Mouse (Mus musculus): ENCODE results near the gene Mmp11. TPM values are rescaled to one million over a fixed set of nuclear protein-coding genes. Genes with fewer than 3 reads are reported as not detected.

The Mmp11 gene
- polyA plus RNA-seq, 1 experiment: 7.5 TPM

DNA sequence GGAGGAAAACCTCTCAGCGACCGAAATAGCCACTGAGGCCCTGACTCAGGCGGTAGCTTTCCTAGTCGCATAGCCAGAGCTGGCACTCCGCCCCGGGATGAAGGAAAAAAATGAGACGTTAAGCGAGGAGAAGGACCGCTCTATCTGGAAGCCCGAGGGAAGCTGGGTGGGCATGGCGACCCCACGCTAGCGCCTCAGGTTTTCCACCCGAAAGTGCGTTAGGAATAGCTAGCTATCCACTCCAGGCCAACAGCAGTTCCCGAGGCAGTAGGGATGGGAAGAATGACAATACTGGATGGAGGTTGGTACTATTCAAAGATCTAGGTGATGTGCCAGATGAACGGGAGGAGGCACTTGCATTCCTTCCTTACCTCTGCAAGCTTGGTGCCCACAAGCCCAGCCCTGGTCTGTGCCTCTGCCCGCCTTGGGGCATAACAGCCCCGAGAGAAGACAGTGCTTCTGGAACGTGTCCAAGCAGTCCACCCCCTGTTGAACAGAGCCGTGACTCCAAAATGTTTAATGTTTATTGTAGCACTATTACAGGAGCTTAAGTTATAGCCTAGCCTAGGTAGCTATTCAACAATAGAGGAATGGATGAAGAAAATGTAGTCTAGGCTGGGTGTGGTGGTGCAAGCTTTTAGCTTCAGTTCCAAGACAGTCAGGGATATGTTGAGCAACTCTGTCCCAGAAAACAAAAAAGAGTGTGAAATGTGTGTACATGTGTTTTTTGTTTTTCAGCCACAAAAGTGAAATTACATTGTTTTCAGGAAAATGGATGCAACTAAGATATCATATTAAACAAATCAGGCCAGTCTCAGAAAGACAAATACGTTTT, 14.4 kb downstream of the Mmp11 start:
- no peak; the same call in 1 of the 2 replicates for TF ChIP-seq CTCF (IDR thresholded peaks at IDR 0.05; ENCODE audit: control insufficient read depth, insufficient read depth, insufficient replicate concordance, low read depth, low read length)
- Histone ChIP-seq H3K4me1 (ENCODE audit: control insufficient read depth, insufficient read depth, low read length) (peaks cover 11% of the 10 kb centered on the region), H3K4me3 (ENCODE audit: control insufficient read depth, low read depth, low read length) (peak overlapping the region; percentile 100), H3K27me3 (ENCODE audit: control insufficient read depth, insufficient read depth, low read length) (no peaks in the 10 kb centered on the region), H3K27ac (ENCODE audit: control insufficient read depth, insufficient read depth, low read depth, low read length) (peak overlapping the region; percentile 99), H3K36me3 (ENCODE audit: control insufficient read depth, insufficient read depth, low read length) (no peaks in the 10 kb centered on the region; the same call in 1 of the 2 replicates)

DNA sequence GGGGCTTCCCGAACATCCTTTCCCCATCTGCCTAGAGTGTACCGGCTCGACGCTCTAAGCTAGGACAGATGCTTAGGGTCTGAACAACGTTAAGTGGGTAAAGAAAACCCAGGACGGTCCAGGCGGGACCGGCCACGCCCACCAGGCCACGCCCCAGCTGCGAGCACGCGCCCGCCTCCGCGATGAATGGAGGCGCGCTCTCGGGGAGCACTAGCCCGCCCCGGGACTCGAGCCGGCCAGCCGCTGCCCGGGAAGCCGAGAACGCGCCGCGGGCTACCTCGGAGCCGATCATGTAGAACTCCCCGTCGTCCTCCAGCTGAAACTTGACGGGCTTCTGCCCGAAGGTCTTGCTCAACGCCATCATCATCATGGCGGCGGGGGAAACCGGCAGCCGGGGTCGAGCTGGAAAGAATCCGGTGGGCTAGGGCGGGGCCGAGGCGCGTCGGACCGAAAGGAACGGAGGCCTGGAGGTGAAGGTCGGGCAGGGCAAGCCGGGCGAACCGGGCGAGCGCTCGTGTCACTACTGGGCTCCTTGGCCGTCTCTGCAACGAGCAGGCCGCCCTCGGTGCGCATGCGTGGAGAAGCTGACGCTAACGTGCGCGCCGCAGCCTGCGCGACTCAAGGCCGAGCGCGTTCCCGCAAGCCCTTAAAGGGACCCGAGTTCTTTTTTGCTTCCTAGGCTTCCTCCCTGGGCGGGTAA, 15.1 kb downstream of the Mmp11 start, which contains the start of gene Smarcb1:
Gene Smarcb1, minus strand, starts transcription at position 592 of the 700 bp plus-strand sequence.
- Histone ChIP-seq H3K4me3 (ENCODE audit: control insufficient read depth, low read depth, low read length) (peak within 1 kb of the TSS; percentile 100), H3K27me3 (ENCODE audit: control insufficient read depth, insufficient read depth, low read length) (no peaks in the 10 kb centered on the region), H3K27ac (ENCODE audit: control insufficient read depth, insufficient read depth, low read depth, low read length) (peak within 1 kb of the TSS; percentile 99), H3K4me1 (ENCODE audit: control insufficient read depth, insufficient read depth, low read length) (peaks cover 11% of the 10 kb centered on the region), H3K36me3 (ENCODE audit: control insufficient read depth, insufficient read depth, low read length) (no peaks in the 10 kb centered on the region; the same call in 1 of the 2 replicates)
- TF ChIP-seq POLR2A (IDR thresholded peaks at IDR 0.05; ENCODE audit: control insufficient read depth, low read depth, low read length): peak; percentile 77; the same call in 1 of the 2 replicates
- TF ChIP-seq CTCF (IDR thresholded peaks at IDR 0.05; ENCODE audit: control insufficient read depth, insufficient read depth, insufficient replicate concordance, low read depth, low read length): no peak

GRCm38 (mm10) chr10:75919026-75919425, 17.3 kb downstream of the Mmp11 start:
- Histone ChIP-seq H3K27me3 (ENCODE audit: control insufficient read depth, insufficient read depth, low read length) (no peaks in the 10 kb centered on the region), H3K4me3 (ENCODE audit: control insufficient read depth, low read depth, low read length) (no peak overlapping the region), H3K36me3 (ENCODE audit: control insufficient read depth, insufficient read depth, low read length) (no peaks in the 10 kb centered on the region; the same call in 1 of the 2 replicates), H3K27ac (ENCODE audit: control insufficient read depth, insufficient read depth, low read depth, low read length) (no peak overlapping the region), H3K4me1 (ENCODE audit: control insufficient read depth, insufficient read depth, low read length) (peaks cover 11% of the 10 kb centered on the region)
- TF ChIP-seq CTCF (IDR thresholded peaks at IDR 0.05; ENCODE audit: control insufficient read depth, insufficient read depth, insufficient replicate concordance, low read depth, low read length) (no peak), POLR2A (IDR thresholded peaks at IDR 0.05; ENCODE audit: control insufficient read depth, low read depth, low read length) (no peak)

- H3K27ac ChIP-seq (ENCODE audit: control insufficient read depth, insufficient read depth, low read depth, low read length): no peak overlapping the region
- TF ChIP-seq CTCF (IDR thresholded peaks at IDR 0.05; ENCODE audit: control insufficient read depth, insufficient read depth, insufficient replicate concordance, low read depth, low read length) (no peak), POLR2A (IDR thresholded peaks at IDR 0.05; ENCODE audit: control insufficient read depth, low read depth, low read length) (no peak)
- peaks cover 8% of the 10 kb centered on the region; the same call in 1 of the 2 replicates for H3K4me1 ChIP-seq (ENCODE audit: control insufficient read depth, insufficient read depth, low read length)
- no peaks in the 10 kb centered on the region for H3K27me3 ChIP-seq (ENCODE audit: control insufficient read depth, insufficient read depth, low read length)
- H3K4me3 ChIP-seq (ENCODE audit: control insufficient read depth, low read depth, low read length): no peak overlapping the region
- H3K36me3 ChIP-seq (ENCODE audit: control insufficient read depth, insufficient read depth, low read length): peaks cover 3% of the 10 kb centered on the region
These were observed 19.5 kb downstream of the Mmp11 start for GRCm38 (mm10) chr10:75916840-75917239.

DNA sequence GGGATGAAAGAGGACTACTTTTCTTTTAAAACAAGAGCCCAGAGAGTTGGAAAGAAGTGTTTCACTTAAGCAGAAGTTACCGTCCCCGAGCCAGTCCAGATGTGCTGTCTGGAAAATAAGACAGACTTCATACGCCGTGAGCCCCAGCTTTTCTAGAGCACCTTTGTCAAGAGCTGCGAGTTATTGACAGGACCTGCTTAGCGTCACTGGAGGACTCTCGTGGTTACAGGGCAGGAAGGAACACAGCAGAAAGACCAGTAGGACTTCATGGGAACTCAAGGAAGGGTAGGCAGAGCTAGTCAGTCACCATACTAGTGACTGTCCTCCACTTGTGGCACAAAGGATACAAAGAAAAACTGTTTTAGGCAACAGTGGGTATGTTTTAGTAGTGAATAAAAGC, 20.7 kb downstream of the Mmp11 start:
- TF ChIP-seq CTCF (IDR thresholded peaks at IDR 0.05; ENCODE audit: control insufficient read depth, insufficient read depth, insufficient replicate concordance, low read depth, low read length): no peak
- no peak for TF ChIP-seq POLR2A (IDR thresholded peaks at IDR 0.05; ENCODE audit: control insufficient read depth, low read depth, low read length)
- no peak overlapping the region for H3K4me3 ChIP-seq (ENCODE audit: control insufficient read depth, low read depth, low read length)
- peaks cover 2% of the 10 kb centered on the region; the same call in 1 of the 2 replicates for H3K4me1 ChIP-seq (ENCODE audit: control insufficient read depth, insufficient read depth, low read length)
- no peaks in the 10 kb centered on the region for H3K27me3 ChIP-seq (ENCODE audit: control insufficient read depth, insufficient read depth, low read length)
- H3K27ac ChIP-seq (ENCODE audit: control insufficient read depth, insufficient read depth, low read depth, low read length): no peak overlapping the region
- H3K36me3 ChIP-seq (ENCODE audit: control insufficient read depth, insufficient read depth, low read length): peaks cover 4% of the 10 kb centered on the region

- Histone ChIP-seq H3K4me3 (ENCODE audit: control insufficient read depth, low read depth, low read length) (no peak overlapping the region), H3K36me3 (ENCODE audit: control insufficient read depth, insufficient read depth, low read length) (peaks cover 6% of the 10 kb centered on the region), H3K4me1 (ENCODE audit: control insufficient read depth, insufficient read depth, low read length) (no peaks in the 10 kb centered on the region; the same call in 1 of the 2 replicates), H3K27me3 (ENCODE audit: control insufficient read depth, insufficient read depth, low read length) (no peaks in the 10 kb centered on the region), H3K27ac (ENCODE audit: control insufficient read depth, insufficient read depth, low read depth, low read length) (no peak overlapping the region)
- no peak for TF ChIP-seq CTCF (IDR thresholded peaks at IDR 0.05; ENCODE audit: control insufficient read depth, insufficient read depth, insufficient replicate concordance, low read depth, low read length)
- no peak for TF ChIP-seq POLR2A (IDR thresholded peaks at IDR 0.05; ENCODE audit: control insufficient read depth, low read depth, low read length)
These were observed 23.2 kb downstream of the Mmp11 start for GRCm38 (mm10) chr10:75913013-75913589.

DNA sequence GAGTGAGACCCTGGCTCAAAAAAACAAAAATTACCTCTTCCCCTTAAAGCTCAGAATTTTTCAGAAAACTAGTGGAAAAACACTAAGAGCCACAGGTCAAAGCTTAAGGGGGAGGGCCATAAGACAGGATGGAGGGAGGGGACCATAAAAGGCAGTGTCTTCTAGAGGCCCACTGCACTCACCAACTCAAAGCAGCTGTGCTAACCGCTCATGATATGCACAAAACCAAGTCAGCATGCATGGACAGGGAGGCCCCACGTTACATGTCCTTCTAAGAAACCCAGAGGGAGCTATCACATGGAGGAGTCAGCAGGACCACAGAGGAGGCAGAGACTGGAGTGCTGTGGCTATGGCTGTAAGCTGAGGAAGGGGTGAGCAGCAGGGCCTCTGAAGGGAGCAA, 25.6 kb downstream of the Mmp11 start:
- Histone ChIP-seq H3K4me3 (ENCODE audit: control insufficient read depth, low read depth, low read length) (no peak overlapping the region; the same call in none of the 2 replicates), H3K27me3 (ENCODE audit: control insufficient read depth, insufficient read depth, low read length) (no peaks in the 10 kb centered on the region), H3K4me1 (ENCODE audit: control insufficient read depth, insufficient read depth, low read length) (no peaks in the 10 kb centered on the region; the same call in 1 of the 2 replicates), H3K27ac (ENCODE audit: control insufficient read depth, insufficient read depth, low read depth, low read length) (no peak overlapping the region), H3K36me3 (ENCODE audit: control insufficient read depth, insufficient read depth, low read length) (peaks cover 6% of the 10 kb centered on the region)
- no peak for TF ChIP-seq CTCF (IDR thresholded peaks at IDR 0.05; ENCODE audit: control insufficient read depth, insufficient read depth, insufficient replicate concordance, low read depth, low read length)
